31 mouse cellular contexts compared by ENCODE assay signal in the genomic region with DNA sequence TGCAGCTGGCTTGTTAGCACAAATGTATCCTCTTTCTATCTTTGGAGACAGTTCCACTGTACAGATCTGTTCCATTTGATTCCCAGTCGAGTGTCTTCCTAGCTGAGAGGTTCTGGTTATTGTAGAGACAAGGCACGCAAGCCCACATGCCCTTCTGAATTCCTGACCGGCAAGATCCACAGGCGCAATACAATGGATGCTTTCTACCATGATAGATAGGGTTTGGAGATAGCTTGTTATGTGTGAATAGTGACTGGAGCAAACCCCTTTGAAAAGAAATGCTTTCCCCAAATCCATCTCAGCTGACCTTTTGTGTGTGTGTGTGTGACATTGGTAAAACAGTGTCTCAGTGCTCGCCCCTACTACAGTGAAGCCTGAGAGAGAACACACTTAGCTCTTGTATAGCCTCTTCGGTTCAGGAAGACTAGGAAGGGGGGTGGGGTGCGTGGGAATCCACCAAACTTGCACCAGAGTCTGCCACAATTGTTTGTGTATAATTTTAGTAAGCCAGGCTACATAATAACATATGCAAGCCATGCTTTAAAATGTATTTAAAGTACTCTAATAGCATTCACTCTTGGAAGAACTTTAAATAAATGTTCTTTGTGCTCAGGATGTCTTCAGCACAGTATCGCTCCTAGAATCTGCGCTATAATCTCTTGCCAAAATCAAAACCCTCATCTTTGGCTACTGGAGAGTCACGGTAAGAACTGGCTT. TPM values are rescaled to one million over a fixed set of nuclear protein-coding genes. Genes with fewer than 3 reads are reported as not detected.
DNase-seq lines count a peak whose midpoint lies in the region; ATAC-seq and TF ChIP-seq lines count a peak whose summit lies in the region.
"Had no signal": no experiment of that assay in that cellular context is flagged by ENCODE, and none has a peak within 500 bp of the region (broad histone marks: within the 10 kb centered on the region; RNA-seq: fewer than 3 reads in every experiment).

No protein-coding gene starts in this region.

- H3K36me3 ChIP-seq in hindbrain, embryonic 11.5 days (ENCODE audit: control insufficient read depth, insufficient read depth, low read length), result no peaks in the 10 kb centered on the region
- no peaks in the 10 kb centered on the region for H3K36me3 ChIP-seq in hindbrain, embryonic 16.5 days (ENCODE audit: control insufficient read depth, insufficient read depth, low read length)
- H3K36me3 ChIP-seq in midbrain, embryonic 11.5 days (ENCODE audit: control insufficient read depth, insufficient read depth, low read length), result no peaks in the 10 kb centered on the region
- H3K36me3 ChIP-seq: embryonic facial prominence, embryonic 13.5 days; G1E; heart, embryonic 13.5 days; limb, embryonic 13.5 days; lung, embryonic 15.5 days; midbrain, embryonic 10.5 days; neural tube, embryonic 13.5 days; stomach, embryonic 15.5 days had no signal

- ATAC-seq in hindbrain, embryonic 11.5 days (ENCODE audit: low FRiP score), result no peak
- ATAC-seq in hindbrain, embryonic 16.5 days, result no peak
- ATAC-seq in midbrain, embryonic 11.5 days (ENCODE audit: low FRiP score), result no peak
- ATAC-seq: inflammation-experienced regulatory T-cells, adult 6 months; midbrain, embryonic 16.5 days; Patski had no signal

- 53% methylated on average over 10 of the region's 10 CpGs for WGBS in hindbrain, embryonic 11.5 days
- WGBS in hindbrain, embryonic 16.5 days, result 53% methylated on average over 10 of the region's 10 CpGs
- 74% methylated on average over 10 of the region's 10 CpGs for WGBS in bone marrow, adult 2 months
- WGBS in midbrain, embryonic 11.5 days, result 68% methylated on average over 10 of the region's 10 CpGs

- H3K4me3 ChIP-seq in hindbrain, embryonic 11.5 days (ENCODE audit: low read depth, low read length), result no peak overlapping the region
- no peak overlapping the region for H3K4me3 ChIP-seq in hindbrain, embryonic 16.5 days (ENCODE audit: low read length)
- no peak overlapping the region for H3K4me3 ChIP-seq in bone marrow, adult 2 months (replicated peaks; ENCODE audit: control insufficient read depth, low read depth, low read length)
- H3K4me3 ChIP-seq in midbrain, embryonic 11.5 days (ENCODE audit: low read depth, low read length), result no peak overlapping the region
- H3K4me3 ChIP-seq: embryonic facial prominence, embryonic 13.5 days; gastrocnemius, adult 2 months; heart, embryonic 13.5 days; limb, embryonic 13.5 days; lung, embryonic 15.5 days; midbrain, embryonic 10.5 days; neural tube, embryonic 13.5 days; stomach, embryonic 15.5 days had no signal

- H3K9me3 ChIP-seq in hindbrain, embryonic 11.5 days (ENCODE audit: control insufficient read depth, low read length), result no peaks in the 10 kb centered on the region
- H3K9me3 ChIP-seq in hindbrain, embryonic 16.5 days (ENCODE audit: control insufficient read depth, low read length), result no peaks in the 10 kb centered on the region
- no peaks in the 10 kb centered on the region for H3K9me3 ChIP-seq in midbrain, embryonic 11.5 days (ENCODE audit: control insufficient read depth, low read length)
- H3K9me3 ChIP-seq: embryonic facial prominence, embryonic 13.5 days; G1E; heart, embryonic 13.5 days; limb, embryonic 13.5 days; lung, embryonic 15.5 days; midbrain, embryonic 10.5 days; neural tube, embryonic 13.5 days; stomach, embryonic 15.5 days had no signal

- H3K4me1 ChIP-seq in hindbrain, embryonic 11.5 days (replicated peaks; ENCODE audit: control insufficient read depth, insufficient read depth, low read length), result no peaks in the 10 kb centered on the region; the same call in 1 of the 2 replicates
- peaks cover 3% of the 10 kb centered on the region for H3K4me1 ChIP-seq in hindbrain, embryonic 16.5 days (ENCODE audit: control insufficient read depth, insufficient read depth, low read depth, low read length)
- H3K4me1 ChIP-seq in bone marrow, adult 2 months (ENCODE audit: control insufficient read depth, insufficient read depth, low read length), result peaks cover 6% of the 10 kb centered on the region
- H3K4me1 ChIP-seq in midbrain, embryonic 11.5 days (ENCODE audit: control insufficient read depth, insufficient read depth, low read length), result peaks cover 4% of the 10 kb centered on the region; the same call in 1 of the 2 replicates
- H3K4me1 ChIP-seq: lung, embryonic 15.5 days; neural tube, embryonic 13.5 days; stomach, embryonic 15.5 days had no signal

- peak overlapping the region; percentile 30; the same call in 1 of the 2 replicates for H3K27ac ChIP-seq in hindbrain, embryonic 11.5 days (ENCODE audit: low read depth, low read length)
- no peak overlapping the region for H3K27ac ChIP-seq in hindbrain, embryonic 16.5 days (ENCODE audit: low read depth, low read length)
- H3K27ac ChIP-seq in bone marrow, adult 2 months (ENCODE audit: control insufficient read depth, insufficient read depth, low read depth, low read length, poor library complexity), result peak overlapping the region; percentile 32; the same call in 1 of the 2 replicates
- no peak overlapping the region for H3K27ac ChIP-seq in midbrain, embryonic 11.5 days (ENCODE audit: low read depth, low read length)
- H3K27ac ChIP-seq: embryonic facial prominence, embryonic 13.5 days; gastrocnemius, adult 2 months; heart, embryonic 13.5 days; limb, embryonic 13.5 days; lung, embryonic 15.5 days; midbrain, embryonic 10.5 days; neural tube, embryonic 13.5 days; stomach, embryonic 15.5 days had no signal

- no peaks in the 10 kb centered on the region for H3K27me3 ChIP-seq in hindbrain, embryonic 11.5 days (ENCODE audit: control insufficient read depth, insufficient read depth, low read length)
- H3K27me3 ChIP-seq in hindbrain, embryonic 16.5 days (replicated peaks; ENCODE audit: control insufficient read depth, insufficient read depth, low read length), result no peaks in the 10 kb centered on the region
- H3K27me3 ChIP-seq in midbrain, embryonic 11.5 days (ENCODE audit: control insufficient read depth, insufficient read depth, low read length), result no peaks in the 10 kb centered on the region
- H3K27me3 ChIP-seq: embryonic facial prominence, embryonic 13.5 days; heart, embryonic 13.5 days; limb, embryonic 13.5 days; lung, embryonic 15.5 days; neural tube, embryonic 13.5 days; Patski; stomach, embryonic 15.5 days had no signal

- DNase-seq in embryo, embryonic 10.5 days (ENCODE audit: low spot score), result peak; percentile 35
- no peak for DNase-seq in embryo, embryonic 9.5 days (ENCODE audit: extremely low spot score)
- DNase-seq in hindbrain, embryonic 11.5 days (ENCODE audit: low spot score), result no peak
- DNase-seq in telencephalon, adult 2 months (ENCODE audit: low read depth, low spot score), result peak; percentile 50
- DNase-seq in midbrain, embryonic 11.5 days (ENCODE audit: low spot score, missing footprints), result no peak
- DNase-seq: adrenal gland, postnatal 25 days; cerebellum, adult 2 months; cerebellum, postnatal 25 days; embryo, embryonic 11 days; gastrocnemius, adult 2 months; gastrocnemius, postnatal 36 days; heart, adult 18-20 months; heart, postnatal 10 days; kidney, adult 11 months; kidney, postnatal 14 days; right cerebral cortex, postnatal 25 days; thymus, postnatal 14 days had no signal

- H3K9ac ChIP-seq in hindbrain, embryonic 11.5 days (ENCODE audit: low read depth, low read length), result no peak overlapping the region
- H3K9ac ChIP-seq in hindbrain, embryonic 16.5 days (ENCODE audit: low read depth, low read length), result no peak overlapping the region
- H3K9ac ChIP-seq in midbrain, embryonic 11.5 days (ENCODE audit: low read length), result no peak overlapping the region
- H3K9ac ChIP-seq: embryonic facial prominence, embryonic 13.5 days; heart, embryonic 13.5 days; limb, embryonic 13.5 days; lung, embryonic 15.5 days; neural tube, embryonic 13.5 days; stomach, embryonic 15.5 days had no signal

- no peak for TF ChIP-seq CTCF in bone marrow, adult 2 months (IDR thresholded peaks at IDR 0.05; ENCODE audit: control insufficient read depth, insufficient read depth, low read length)

- no peak for TF ChIP-seq POLR2A in bone marrow, adult 2 months (IDR thresholded peaks at IDR 0.05; ENCODE audit: borderline replicate concordance, control insufficient read depth, low read depth, low read length)

- no peak overlapping the region for H3K4me2 ChIP-seq in hindbrain, embryonic 11.5 days (replicated peaks; ENCODE audit: low read depth, low read length)
- H3K4me2 ChIP-seq in hindbrain, embryonic 16.5 days (ENCODE audit: low read length), result no peak overlapping the region
- H3K4me2 ChIP-seq in midbrain, embryonic 11.5 days, result no peak overlapping the region
- H3K4me2 ChIP-seq: embryonic facial prominence, embryonic 13.5 days; heart, embryonic 13.5 days; limb, embryonic 13.5 days; liver, embryonic 11.5 days; lung, embryonic 15.5 days; neural tube, embryonic 13.5 days; stomach, embryonic 15.5 days had no signal

RNA-seq across cellular contexts. Expression of gene Tob1, which starts 4.7 kb away (rescaled TPM):
- 36.7 and 38.9 TPM in 2 replicates for polyA plus RNA-seq in hindbrain, embryonic 11.5 days (2014; fragmentation: Nextera tagmentation; extraction: Ambion mirVana)
- 29.1 and 29.2 TPM in 2 replicates for polyA plus RNA-seq in hindbrain, embryonic 16.5 days (2015; fragmentation: Nextera tagmentation; extraction: Ambion mirVana)
- 3.3 and 6.4 TPM in 2 replicates for polyA plus RNA-seq in bone marrow, adult 2 months (2011; ENCODE audit: insufficient read depth, insufficient read length, low replicate concordance, missing spikeins)
- 33.1 and 33.5 TPM in 2 replicates for polyA plus RNA-seq in midbrain, embryonic 11.5 days (2014; fragmentation: Nextera tagmentation; extraction: Ambion mirVana)

RNA-seq across cellular contexts. Expression of gene Wfikkn2, which starts 39.2 kb away (rescaled TPM):
- 0.95 and 1.8 TPM in 2 replicates for polyA plus RNA-seq in hindbrain, embryonic 11.5 days (2014; fragmentation: Nextera tagmentation; extraction: Ambion mirVana)
- polyA plus RNA-seq in hindbrain, embryonic 16.5 days (2015; fragmentation: Nextera tagmentation; extraction: Ambion mirVana), result 9.3 and 10.2 TPM in 2 replicates
- polyA plus RNA-seq in bone marrow, adult 2 months (2011; ENCODE audit: insufficient read depth, insufficient read length, low replicate concordance, missing spikeins), result 0.42 TPM in 1 of 2 replicates, not detected in the other
- 1.7 and 1.8 TPM in 2 replicates for polyA plus RNA-seq in midbrain, embryonic 11.5 days (2014; fragmentation: Nextera tagmentation; extraction: Ambion mirVana)

Comparison
In these comparisons a context has a peak if more than half of its experiments do, and no peak if none do; other contexts are left out.
1. DNase-seq: peak in embryo, embryonic 10.5 days (single experiment) and telencephalon, adult 2 months (single experiment); none in embryo, embryonic 9.5 days (single experiment), hindbrain, embryonic 11.5 days (single experiment) and midbrain, embryonic 11.5 days (single experiment).
2. H3K27ac ChIP-seq: peak in hindbrain, embryonic 11.5 days (single experiment) and bone marrow, adult 2 months (single experiment); none in hindbrain, embryonic 16.5 days (single experiment) and midbrain, embryonic 11.5 days (single experiment).